Mouse (Mus musculus): ENCODE measurements at regions not wholly inside any gene's neighbourhood (a gene's known extent, or its start where the extent isn't known, plus 50 kb on each side); places are given as distances from the start of the nearest gene placed in this dataset.

DNA sequence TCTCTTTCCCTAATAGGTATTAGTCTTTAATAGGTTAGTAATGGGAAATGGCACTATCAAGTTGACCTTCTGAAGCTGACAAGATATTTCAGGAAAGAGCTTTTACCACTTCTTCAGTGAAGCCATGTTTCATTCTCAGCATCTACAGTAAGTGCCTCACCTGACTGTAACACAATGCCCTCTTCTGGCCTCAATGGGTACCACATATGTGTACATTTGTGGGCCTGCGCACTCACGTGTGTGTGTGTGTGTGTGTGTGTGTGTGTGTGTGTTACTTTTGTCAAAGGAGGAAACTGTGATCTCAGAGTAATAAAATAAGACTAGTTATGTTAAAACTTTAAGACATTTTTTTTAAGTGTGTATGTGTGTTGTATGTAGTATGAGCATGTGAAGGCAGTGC is 601.8 kb upstream of the Ddx18 start:
- TF ChIP-seq CTCF (conservative IDR thresholded peaks at IDR 0.05; ENCODE audit: low read length) (no peak), NANOG (IDR thresholded peaks at IDR 0.05; ENCODE audit: borderline replicate concordance, low read length) (no peak)
